Mouse (Mus musculus): ENCODE data around the gene Alg12.
"Not testable (repeated sequence)": the region's sequence is repeated elsewhere in the genome, so short reads cannot be mapped to it uniquely, and the experiment has no call there.

Alg12 gene

DNA sequence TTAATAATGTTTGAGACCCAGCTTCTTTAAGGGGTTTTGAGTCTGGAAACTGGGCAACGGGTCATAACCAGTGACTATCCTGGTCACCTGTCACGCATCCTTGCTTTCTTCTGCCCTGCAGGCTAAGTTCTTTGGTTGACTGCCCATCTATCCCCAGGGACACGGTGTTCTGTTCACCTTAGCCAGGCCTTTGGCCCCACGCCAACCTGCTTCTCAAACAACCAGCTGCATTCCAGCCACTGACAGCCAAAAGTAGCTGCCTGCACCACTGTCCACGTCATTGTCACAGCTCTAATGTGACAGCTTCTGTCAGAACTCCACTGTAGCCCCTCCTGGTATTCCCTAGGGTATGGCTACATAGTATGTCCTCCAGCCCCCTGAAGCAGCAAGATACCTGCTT is 12.4 kb upstream of the Alg12 start:
- peak; percentile 83 for DNase-seq (ENCODE audit: low read depth, low spot score)

GRCm38 (mm10) chr15:88830696-88831095 is 11.6 kb upstream of the Alg12 start:
- no peak for DNase-seq (ENCODE audit: low read depth, low spot score)

GRCm38 (mm10) chr15:88829791-88830440 is 10.8 kb upstream of the Alg12 start:
- DNase-seq (ENCODE audit: low read depth, low spot score): no peak

DNA sequence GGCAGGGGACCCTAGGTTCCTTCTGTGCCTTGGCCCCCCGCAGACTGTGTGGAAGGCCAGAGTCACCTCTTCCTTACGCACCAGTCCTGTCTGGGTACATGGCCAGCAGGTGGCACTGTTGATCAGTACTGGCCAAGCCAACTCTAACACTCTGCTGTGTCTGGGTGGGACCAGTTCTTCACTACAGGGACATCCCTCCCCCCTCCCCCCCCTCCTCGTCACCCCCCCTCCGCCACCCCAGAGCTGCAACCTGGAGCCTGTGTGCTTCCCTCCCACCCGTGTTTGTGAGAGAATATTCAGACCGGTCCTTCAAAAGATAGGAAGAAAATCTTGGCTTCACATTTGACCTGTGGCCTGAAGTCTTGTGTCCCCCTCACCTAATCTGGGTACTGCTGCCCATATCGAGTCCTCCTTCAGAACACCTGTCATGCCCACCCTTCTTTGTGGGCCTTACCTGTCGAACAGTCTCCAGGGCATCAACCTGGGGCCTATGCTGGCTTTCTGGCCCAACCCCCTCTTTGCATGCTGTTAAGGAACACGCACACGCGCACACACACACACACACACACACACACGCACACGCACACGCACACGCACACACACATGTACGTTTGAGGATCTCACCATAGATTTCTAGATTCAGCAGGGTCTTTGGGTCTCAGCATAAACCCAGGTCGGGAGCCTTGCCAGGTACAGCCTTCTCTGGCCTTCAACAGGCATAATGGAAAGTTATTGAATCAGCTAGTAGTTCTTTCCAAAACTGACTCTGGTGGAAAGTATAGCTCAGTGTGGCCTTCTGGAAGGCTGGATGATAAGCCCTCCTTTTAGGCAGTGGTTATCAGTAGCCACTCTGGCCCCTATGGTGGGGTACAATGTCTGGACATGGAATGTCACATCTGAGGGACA is 9.9 kb upstream of the Alg12 start:
- peak; percentile 79 for DNase-seq (ENCODE audit: low read depth, low spot score)

GRCm38 (mm10) chr15:88827991-88828799 is 9.1 kb upstream of the Alg12 start:
- DNase-seq (ENCODE audit: low read depth, low spot score): peak; percentile 68

DNA sequence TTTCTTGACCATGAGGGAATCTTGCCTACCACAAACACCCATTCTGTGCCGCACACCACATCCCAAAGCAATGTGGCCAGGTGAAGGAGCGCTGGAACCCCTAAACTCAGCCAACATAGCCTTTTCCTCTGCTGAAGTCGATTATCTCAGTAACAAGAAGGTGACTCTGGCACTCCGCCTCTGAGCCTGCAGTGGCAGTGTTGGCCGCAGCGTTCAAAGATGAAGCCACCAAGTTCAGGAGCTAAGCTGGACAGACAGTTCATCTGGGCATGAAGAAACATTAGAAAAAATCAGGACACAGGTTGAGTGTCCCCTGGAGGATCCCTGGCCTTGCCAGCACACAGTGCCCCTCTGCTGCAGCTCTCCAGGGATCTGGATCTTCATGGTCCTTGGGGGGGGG is 8.3 kb upstream of the Alg12 start:
- DNase-seq (ENCODE audit: low read depth, low spot score): no peak

DNA sequence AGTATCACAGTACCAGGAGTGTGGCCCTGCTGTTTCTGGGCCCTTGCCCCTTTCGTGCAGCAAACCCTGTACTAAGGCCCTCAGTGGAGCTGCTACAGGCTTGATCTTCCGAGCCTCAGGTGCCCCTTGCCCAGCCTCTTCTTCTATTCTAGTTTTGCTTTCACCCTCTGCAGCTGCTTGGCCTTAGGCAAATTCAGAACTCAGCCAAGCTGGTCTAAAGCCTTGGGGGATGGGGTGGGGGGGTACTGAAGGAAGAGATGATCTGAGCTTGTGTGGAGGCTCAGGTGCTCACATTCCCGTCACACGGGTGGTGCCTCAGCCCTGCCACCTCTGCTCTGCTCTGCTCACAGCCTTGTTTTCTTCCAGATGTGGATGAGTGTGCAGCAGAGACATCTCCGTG is 4.3 kb upstream of the Alg12 start:
- no peak for DNase-seq (ENCODE audit: low read depth, low spot score)

- DNase-seq (ENCODE audit: low read depth, low spot score): no peak
These were observed 3.4 kb upstream of the Alg12 start for GRCm38 (mm10) chr15:88822513-88822912.

- no peak for DNase-seq (ENCODE audit: low read depth, low spot score)
These were observed 2.3 kb upstream of the Alg12 start for GRCm38 (mm10) chr15:88821403-88821802.

DNA sequence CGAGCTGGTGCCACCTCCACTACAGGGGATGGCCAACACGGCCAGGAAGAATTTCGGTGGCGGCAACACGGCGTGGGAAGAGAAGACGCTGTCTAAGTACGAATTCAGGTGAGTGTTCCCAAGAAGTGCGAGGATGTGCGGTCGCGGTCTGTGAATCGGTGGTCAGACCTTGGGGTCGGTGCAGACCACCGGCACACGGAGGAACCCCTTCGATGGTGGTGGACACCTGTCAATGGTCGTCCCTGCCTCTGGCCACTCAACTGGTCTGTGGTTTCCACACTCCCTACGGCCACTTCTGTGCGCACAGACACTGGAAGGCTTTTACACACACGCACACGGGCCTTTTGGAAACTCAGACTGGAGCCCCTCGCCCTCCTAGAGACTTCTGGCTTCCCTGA is 787 bp upstream of the Alg12 start:
- no peak for DNase-seq (ENCODE audit: low read depth, low spot score)

DNA sequence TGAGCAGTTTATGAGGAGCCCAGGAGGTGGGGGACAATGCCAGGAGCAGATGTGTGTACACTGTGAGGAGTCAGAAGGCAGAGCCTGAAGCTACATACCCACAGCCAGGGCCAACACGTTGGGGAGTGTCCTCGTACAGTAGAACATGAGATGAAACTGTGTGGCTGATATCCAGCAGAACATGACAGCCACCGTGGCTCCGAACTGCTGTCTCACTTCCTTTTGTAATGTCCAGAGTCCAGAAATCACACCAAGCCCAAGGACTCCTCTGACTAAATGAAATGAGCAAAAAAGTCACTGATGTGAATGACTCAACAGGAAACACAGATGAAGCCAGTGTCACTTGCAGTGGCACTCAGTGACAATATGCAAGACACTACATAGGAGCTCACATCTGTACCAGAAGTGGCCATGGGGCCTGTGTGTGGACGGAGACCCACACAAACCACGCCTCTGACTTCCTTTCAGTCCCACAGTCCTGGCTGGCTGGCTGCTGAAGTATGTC is 3.9 kb downstream of the Alg12 start:
- no peak for DNase-seq (ENCODE audit: low read depth, low spot score)

DNA sequence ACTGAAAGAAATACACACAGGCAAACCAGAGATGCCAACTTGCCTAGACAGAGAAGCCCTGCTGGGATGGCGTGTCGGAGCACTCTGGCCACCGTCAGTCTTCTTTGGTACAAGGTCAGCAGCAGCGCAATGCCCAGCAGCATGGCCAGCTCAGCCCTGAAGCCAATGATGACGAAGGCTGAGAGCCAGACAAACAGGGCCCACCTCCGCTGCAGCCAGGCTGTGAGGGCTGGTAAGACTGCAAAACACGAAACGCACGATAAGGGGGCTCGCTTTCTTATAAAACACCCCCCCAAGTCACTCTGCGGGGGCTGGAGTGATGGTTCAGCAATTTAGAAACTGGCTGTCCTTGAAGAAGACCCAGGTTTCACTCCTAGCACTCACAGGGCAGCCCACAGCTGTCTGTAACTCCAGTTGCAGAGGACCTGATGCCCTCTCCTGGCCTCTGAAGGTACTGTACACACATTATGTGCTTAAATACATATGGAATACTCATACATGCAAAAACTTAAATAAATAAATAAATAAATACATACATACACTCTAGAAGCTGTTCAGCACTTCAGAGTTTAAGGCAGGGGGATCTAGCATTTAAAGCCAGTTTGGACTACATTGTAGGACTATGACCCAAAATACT is 4.6 kb downstream of the Alg12 start:
- DNase-seq (ENCODE audit: low read depth, low spot score): no peak

DNA sequence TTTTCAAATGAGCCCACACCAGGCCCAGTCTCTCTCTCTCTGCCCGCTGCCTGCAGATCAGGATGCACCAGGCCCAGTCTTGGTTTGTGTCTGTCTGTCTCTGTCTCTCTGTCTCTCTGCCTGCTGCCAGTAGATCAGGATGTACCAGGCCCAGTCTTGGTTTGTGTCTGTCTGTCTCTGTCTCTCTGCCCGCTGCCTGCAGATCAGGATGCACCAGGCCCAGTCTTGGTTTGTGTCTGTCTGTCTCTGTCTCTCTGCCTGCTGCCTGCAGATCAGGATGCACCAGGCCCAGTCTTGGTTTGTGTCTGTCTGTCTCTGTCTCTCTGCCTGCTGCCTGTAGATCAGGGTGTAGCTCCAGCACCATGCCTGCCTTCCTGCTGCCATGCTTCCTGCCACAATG is 5.2 kb downstream of the Alg12 start:
- not testable (repeated sequence) for DNase-seq (ENCODE audit: low read depth, low spot score)

- DNase-seq (ENCODE audit: low read depth, low spot score): no peak
These were observed 5.9 kb downstream of the Alg12 start for GRCm38 (mm10) chr15:88813262-88813661.

- no peak for DNase-seq (ENCODE audit: low read depth, low spot score)
These were observed 8.7 kb downstream of the Alg12 start for GRCm38 (mm10) chr15:88810369-88810768.

DNA sequence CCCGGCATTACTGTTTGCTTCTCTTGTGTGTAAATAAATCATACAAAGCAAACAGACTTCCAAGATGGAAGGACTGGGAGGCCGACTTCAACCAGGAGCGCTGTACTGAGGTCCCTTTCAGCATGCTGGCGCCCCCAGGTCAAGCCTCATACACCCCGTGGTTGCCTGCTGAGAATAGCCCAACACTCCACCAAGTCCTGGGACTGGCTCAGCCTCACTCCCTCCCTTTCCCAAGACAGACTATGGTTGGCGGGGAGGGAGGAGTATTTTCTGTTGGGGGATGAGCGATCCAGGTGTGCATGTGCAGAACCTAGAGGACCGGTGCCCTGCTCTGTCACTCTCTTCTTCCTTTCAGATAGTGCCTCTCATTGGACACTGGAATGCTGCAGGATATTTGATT is 11.0 kb downstream of the Alg12 start:
- no peak for DNase-seq (ENCODE audit: low read depth, low spot score)

GRCm38 (mm10) chr15:88802348-88802747 is 16.8 kb downstream of the Alg12 start:
- no peak for DNase-seq (ENCODE audit: low read depth, low spot score)

GRCm38 (mm10) chr15:88801903-88802302 is 17.2 kb downstream of the Alg12 start:
- no peak for DNase-seq (ENCODE audit: low read depth, low spot score)

DNA sequence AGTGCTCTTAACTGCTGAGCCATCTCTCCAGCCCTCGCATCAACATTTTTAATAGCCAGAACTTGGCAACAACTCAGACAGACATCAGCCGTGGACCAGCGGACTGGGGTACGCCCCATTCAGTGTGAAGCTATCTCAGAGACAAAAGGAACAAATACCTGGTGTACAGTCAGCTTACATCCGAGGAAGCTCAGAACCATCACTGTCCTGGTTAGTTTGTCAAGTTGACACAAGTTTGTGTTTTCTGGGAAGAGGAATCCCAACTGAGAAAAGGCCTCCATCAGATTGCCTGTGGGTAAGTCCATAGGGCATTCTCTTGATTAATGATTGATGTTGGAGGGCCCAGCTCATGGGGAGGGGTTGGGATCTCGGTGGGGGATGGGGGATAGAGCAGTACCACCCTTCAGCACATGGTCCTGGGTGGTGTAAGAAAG is 18.2 kb downstream of the Alg12 start:
- no peak for DNase-seq (ENCODE audit: low read depth, low spot score)

DNA sequence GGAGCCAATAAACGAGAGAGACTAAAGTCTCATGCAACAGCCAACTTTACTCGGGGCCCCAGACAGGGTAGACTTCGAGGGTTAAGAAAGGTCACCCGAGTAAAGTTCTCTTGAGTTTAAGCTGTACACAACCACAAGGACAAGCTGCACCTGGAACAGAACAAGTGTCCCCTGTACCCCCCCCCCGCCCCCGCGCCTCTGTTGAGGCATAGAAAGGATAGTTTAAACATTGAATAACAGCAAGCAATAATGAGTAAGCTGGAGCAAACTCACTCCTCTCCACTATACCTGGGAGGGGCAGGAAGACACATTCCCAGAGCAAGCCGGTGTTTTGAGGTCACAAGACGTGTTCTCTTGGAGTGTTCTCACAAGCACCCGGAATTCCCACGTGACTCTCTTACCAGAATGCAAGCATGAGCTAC is 19.2 kb downstream of the Alg12 start:
- no peak for DNase-seq (ENCODE audit: low read depth, low spot score)

- DNase-seq (ENCODE audit: low read depth, low spot score): not testable (repeated sequence)
These were observed 24.4 kb downstream of the Alg12 start for GRCm38 (mm10) chr15:88794729-88795128.

All from skeletal muscle tissue, adult 2 months (tissue).